Mouse (Mus musculus) cortical plate, adult 2 months (tissue): ENCODE results near the gene Rab5b. TPM values are rescaled to one million over a fixed set of nuclear protein-coding genes. Genes with fewer than 3 reads are reported as not detected.

Experiments used
- H3K27ac ChIP-seq: fragments of 200-500 bp; 2 replicates; pipeline ENCODE4 v1.5.1; 2012; ENCODE audit warnings: low read length, control low read depth, inconsistent platforms; ENCODE audit not compliant: insufficient read depth
- H3K4me1 ChIP-seq: fragments of 200-500 bp; 2 replicates; pipeline ENCODE4 v1.6.1; 2011; ENCODE audit warnings: low read length; ENCODE audit not compliant: control insufficient read depth, insufficient read depth
- H3K4me3 ChIP-seq: fragments of 200-500 bp; 2 replicates; pipeline ENCODE4 v1.5.1; 2011; ENCODE audit warnings: mild to moderate bottlenecking, low read length, control low read depth; ENCODE audit not compliant: insufficient read depth
- CTCF ChIP-seq: fragments of 200-500 bp; IDR thresholded peaks from 2 replicates; pipeline ENCODE4 v1.5.1; 2011; ENCODE audit warnings: mild to moderate bottlenecking, control low read depth, low read length; ENCODE audit not compliant: insufficient read depth; ENCODE audit errors: extremely low read depth
- POLR2A ChIP-seq: fragments of 200-500 bp; IDR thresholded peaks from 2 replicates; pipeline ENCODE4 v1.6.1; 2011; ENCODE audit warnings: mild to moderate bottlenecking, low read length, control low read depth; ENCODE audit not compliant: insufficient read depth; ENCODE audit errors: extremely low read depth
- polyA plus RNA-seq: library from polyadenylated mRNA; depleted of rRNA; stranded (reverse); fragments of >200 nt; gene quantifications from 2 replicates; pipeline ENCODE4 v1.2.3, GENCODE M21; 2012; rRNA removed

Gene Rab5b
- polyA plus RNA-seq = 120 and 125 TPM in 2 replicates

GRCm38 (mm10) chr10:128695992-128696807, at the start of gene Rab5b:
TSS of gene Rab5b (minus strand) at chr10:128696264.
- Histone ChIP-seq H3K4me3 (peak within 1 kb of the TSS; percentile 45), H3K4me1 (no peaks in the 10 kb centered on the region; the same call in 1 of the 2 replicates), H3K27ac (peak within 1 kb of the TSS; percentile 17)
- peak; percentile 98 for TF ChIP-seq POLR2A
- TF ChIP-seq CTCF = no peak

GRCm38 (mm10) chr10:128744680-128745601, 48.9 kb upstream of the Rab5b start, which contains the start of gene Dgka:
TSS of gene Dgka (minus strand) at chr10:128744855.
- H3K27ac ChIP-seq = peak within 1 kb of the TSS; percentile 43; the same call in 1 of the 2 replicates
- peaks cover 3% of the 10 kb centered on the region for H3K4me1 ChIP-seq
- TF ChIP-seq POLR2A (no peak), CTCF (no peak)
- peak within 1 kb of the TSS; percentile 81 for H3K4me3 ChIP-seq

GRCm38 (mm10) chr10:128744211-128744610, 48.1 kb upstream of the Rab5b start:
- H3K4me1 ChIP-seq = peaks cover 3% of the 10 kb centered on the region; the same call in 1 of the 2 replicates
- no peak overlapping the region for H3K27ac ChIP-seq
- H3K4me3 ChIP-seq = peak overlapping the region; percentile 81
- TF ChIP-seq POLR2A = no peak
- no peak for TF ChIP-seq CTCF

- peaks cover 3% of the 10 kb centered on the region; the same call in 1 of the 2 replicates for H3K4me1 ChIP-seq
- TF ChIP-seq POLR2A (no peak), CTCF (no peak)
- H3K4me3 ChIP-seq = peak overlapping the region; percentile 81
- peak overlapping the region; percentile 43; the same call in 1 of the 2 replicates for H3K27ac ChIP-seq
Measured at GRCm38 (mm10) chr10:128743791-128744191, 47.7 kb upstream of the Rab5b start.

- Histone ChIP-seq H3K4me1 (peaks cover 3% of the 10 kb centered on the region; the same call in 1 of the 2 replicates), H3K27ac (no peak overlapping the region), H3K4me3 (peak overlapping the region; percentile 81)
- no peak for TF ChIP-seq POLR2A
- TF ChIP-seq CTCF = no peak
Measured at GRCm38 (mm10) chr10:128743235-128743634, 47.2 kb upstream of the Rab5b start.

DNA sequence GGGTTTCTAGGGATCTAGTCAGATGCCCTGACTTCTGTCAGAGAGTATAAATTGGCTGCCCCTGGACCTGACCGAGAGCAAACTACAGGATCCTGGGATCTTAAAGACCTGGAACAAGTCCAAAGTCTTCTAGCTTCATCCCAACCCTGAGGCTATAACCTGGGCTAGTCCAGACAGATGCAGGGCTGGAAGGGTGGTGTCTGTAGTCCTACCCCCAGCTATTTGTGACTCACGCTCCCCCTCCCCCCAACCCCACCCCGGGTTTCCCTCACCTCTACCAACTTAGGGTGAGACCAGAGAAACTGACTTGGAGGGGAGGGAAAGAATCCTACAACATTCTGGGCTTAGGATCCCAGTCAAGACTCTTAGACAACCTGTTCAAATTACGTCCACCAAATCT, 46.6 kb upstream of the Rab5b start:
- no peak overlapping the region for H3K27ac ChIP-seq
- H3K4me1 ChIP-seq = peaks cover 3% of the 10 kb centered on the region; the same call in 1 of the 2 replicates
- H3K4me3 ChIP-seq = peak overlapping the region; percentile 81; the same call in 1 of the 2 replicates
- no peak for TF ChIP-seq POLR2A
- no peak for TF ChIP-seq CTCF

- TF ChIP-seq CTCF (no peak), POLR2A (no peak)
- Histone ChIP-seq H3K4me3 (no peak overlapping the region), H3K4me1 (peaks cover 3% of the 10 kb centered on the region; the same call in 1 of the 2 replicates), H3K27ac (no peak overlapping the region)
Measured at GRCm38 (mm10) chr10:128740296-128740695, 44.2 kb upstream of the Rab5b start.

- Histone ChIP-seq H3K27ac (no peak overlapping the region), H3K4me1 (no peaks in the 10 kb centered on the region), H3K4me3 (peak overlapping the region; percentile 44; the same call in 1 of the 2 replicates)
- no peak for TF ChIP-seq POLR2A
- TF ChIP-seq CTCF = no peak
Measured at GRCm38 (mm10) chr10:128737435-128737834, 41.4 kb upstream of the Rab5b start.

GRCm38 (mm10) chr10:128731992-128732391, 35.9 kb upstream of the Rab5b start:
- no peak overlapping the region for H3K27ac ChIP-seq
- no peak overlapping the region for H3K4me3 ChIP-seq
- TF ChIP-seq POLR2A (no peak), CTCF (no peak)

More at GRCm38 (mm10) chr10:128731992-128732391, 35.9 kb upstream of the Rab5b start:
- H3K4me1 ChIP-seq = no peaks in the 10 kb centered on the region
